Mouse (Mus musculus) heart, postnatal 25 days (tissue): ENCODE data around the gene Rnf207. TPM values are rescaled to one million over a fixed set of nuclear protein-coding genes. Genes with fewer than 3 reads are reported as not detected.

Experiments
- DNase-seq: peaks from one replicate; pipeline ENCODE4 v3.0.0; 2022; ENCODE audit warnings: low spot score
- intact Hi-C: fragments of 180-260 bp; cut with DNase I; formaldehyde crosslinking; loops from one replicate; pipeline ENCODE4 v1.15.1; 2025
- total RNA-seq, 2 experiments: library from RNA; stranded (reverse); gene quantifications; 2 replicates each; pipeline ENCODE4 v1.2.3; 2021

The Rnf207 gene
- total RNA-seq, 2 experiments from 2014 or later, result 69.6 to 73.3 TPM

DNA sequence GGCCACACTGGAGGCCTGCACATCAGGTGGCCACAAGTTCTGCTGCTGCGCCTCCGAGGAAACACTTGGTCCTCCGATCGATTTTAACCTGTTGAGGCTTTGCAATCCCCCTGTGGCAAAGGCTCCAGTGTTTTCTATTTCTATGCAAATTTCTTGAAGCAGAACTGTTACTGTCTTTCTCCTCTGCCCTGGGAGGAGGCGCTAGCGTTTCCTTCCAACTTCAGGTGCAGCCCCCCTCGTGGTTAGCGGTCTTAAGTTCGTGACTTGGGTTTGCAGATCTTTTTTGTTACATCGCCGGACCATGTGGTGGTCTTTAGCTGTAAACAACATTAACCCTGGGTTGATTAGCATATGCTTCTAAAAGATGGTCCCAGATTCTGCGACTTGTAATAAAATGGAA, 14.8 kb upstream of the Rnf207 start:
- DNase-seq, result no peak
- intact Hi-C loops, result loop anchor here (2.0 to 5.0 kb wide), 2 partner anchors 101 to 159 kb away; no protein-coding TSS in a partner anchor

DNA sequence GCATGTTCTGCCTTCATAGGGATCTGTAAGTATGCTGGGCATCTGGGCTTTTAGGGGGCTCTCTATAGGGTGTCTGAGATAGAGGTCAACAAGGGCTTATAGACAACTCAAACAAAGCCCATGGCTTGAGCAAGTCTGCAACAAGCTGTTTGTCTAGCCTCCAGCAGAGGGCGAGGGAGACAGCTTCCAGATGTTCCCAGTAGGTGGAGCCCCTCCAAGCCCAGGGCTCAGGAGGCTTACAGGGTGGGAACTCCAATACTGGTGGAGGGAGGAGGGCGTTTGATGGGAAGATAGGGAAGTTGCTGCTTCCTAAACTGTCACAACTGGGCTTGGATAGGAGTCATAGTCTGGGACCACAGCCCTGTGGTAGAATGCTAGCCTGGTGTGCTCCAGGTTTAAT, 14.2 kb upstream of the Rnf207 start:
- DNase-seq, result peak; percentile 33

DNA sequence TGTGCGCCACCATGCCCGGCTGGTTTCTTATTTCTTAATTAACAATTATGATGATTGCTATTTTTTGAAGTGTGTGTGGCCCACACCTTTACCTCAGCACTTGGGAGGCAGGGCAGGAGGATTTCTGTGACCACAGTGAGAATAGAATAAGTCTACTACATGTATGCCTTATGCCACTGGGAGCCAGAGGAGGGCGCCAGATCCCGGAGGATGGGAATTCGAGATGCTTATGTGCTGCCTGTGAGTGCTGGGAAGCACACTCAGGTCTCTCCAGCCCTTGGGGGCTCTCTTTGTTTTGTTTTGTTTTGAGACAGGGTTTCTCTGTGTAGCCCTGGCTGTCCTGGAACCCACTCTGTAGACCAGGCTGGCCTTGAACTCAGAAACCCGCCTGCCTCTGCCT, 9.9 kb upstream of the Rnf207 start:
- intact Hi-C loops, result no loop called here
- DNase-seq, result no peak

More for the DNA sequence above, 14.2 kb upstream of the Rnf207 start:
- intact Hi-C loops, result loop anchor here (2.0 to 5.0 kb wide), 2 partner anchors 102 to 159 kb away; no protein-coding TSS in a partner anchor

DNA sequence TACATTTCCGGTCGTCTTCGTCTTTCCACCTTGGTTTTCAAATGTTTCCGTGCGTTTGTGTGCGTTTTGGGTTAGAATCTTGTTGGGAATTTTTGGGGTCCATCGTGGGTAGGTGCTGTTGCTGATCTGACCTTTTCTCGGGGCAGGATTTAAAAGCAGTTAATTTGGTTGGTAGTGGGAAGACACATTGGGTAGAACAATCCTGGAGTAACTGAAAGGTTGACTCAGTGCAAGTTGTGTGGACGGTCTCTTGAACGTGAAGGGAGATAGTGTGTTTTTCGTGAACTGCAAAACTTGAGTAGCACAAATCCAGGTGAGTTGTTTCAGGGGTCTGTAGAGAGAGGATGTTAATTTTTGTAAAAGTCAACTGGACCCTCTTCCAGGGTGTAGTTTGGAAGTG, 7.8 kb upstream of the Rnf207 start:
- DNase-seq, result no peak
- intact Hi-C loops, result no loop called here

DNA sequence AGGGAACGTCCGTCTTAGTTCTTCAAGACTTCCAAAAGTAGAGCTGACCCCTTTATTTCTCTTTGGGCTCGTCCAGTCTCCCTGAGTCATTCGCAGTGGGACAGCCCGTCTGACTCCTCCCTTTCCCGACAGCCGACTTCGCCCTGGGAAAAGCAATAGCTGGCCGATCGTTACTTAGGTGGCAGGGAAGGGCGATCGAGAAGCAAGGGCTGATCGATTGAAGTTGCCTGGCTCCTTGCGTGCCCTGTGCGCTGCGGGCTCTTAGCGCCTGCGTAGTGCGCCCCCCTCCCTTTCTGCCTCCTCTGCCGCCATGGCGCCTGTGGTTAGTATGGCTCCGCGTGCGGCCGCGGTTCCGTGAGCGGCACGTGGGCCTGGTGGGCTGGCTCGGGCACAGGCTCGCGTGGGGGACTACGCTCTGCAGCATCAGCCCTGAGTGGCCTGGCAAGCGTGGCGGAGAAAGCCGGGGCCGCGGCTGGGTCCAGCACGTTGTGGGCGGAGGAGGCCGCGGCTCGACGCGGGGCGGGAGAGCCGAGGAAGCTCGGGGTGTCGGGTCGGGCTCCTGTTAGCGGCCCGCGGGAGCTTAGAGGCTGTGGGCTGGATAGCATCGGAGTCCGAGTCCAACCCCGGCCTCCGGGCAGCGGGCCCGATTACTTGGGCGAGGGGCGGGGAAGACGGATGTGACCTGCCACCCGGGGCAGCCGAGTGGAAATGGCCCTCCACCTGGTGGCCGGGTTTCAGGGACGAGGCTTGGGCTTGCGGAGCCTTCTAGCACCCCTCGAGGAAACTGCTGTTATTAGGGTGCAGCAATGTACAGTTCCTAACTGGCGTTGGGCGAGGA, 7.0 kb upstream of the Rnf207 start, which contains the start of gene Rpl22:
TSS of gene Rpl22 (plus strand) at position 169 of the 838 bp plus-strand sequence.
- peak; percentile 90 for DNase-seq
- intact Hi-C loops, result loop anchor here (2.0 kb wide), 1 partner anchor 29 kb away; the partner anchor contains the start of gene Icmt

DNA sequence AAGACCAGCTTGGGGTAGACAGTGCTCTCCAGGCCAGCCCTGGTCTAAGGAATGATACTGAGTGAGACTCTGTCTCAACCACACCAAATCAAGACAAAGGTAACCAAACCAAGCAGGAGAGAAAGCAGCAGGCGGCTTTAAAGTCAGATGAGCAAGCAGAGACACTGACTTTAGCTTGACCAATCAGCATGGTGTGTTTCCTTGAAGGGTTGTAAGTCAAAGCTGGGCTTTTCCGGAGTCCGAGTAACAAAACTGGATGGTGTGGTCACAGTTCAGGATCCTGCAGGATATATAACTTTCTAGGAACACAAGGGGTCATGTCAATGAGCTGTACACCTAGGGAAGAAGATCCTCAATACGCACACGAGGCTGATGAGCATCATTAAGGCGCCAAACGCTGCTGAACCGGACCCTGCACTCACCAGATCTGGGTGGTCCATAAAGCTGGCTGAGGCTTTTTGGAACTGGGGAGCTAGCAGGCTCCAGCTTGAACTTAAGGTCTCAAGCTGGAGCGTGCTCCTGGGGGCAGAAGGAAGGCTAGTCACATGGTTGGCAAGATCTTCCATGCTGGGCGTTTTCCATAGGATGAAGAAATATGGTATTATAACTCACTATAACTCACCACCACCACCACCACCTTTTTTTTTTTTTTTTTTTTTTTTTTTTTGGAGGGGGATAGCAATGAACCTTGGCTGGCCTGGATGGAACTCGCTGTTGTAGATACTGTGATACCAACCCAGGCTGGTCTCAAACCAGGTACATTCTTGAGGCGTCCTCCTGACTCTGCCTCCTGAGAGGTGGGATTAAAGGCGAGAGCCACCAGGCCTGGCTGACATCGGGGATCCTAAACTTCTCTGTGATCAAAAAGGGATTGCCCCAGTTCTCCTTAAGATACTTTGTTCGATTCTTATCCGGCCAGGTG, 6.1 kb upstream of the Rnf207 start:
- DNase-seq, result no peak
- intact Hi-C loops, result loop anchor here (2.0 kb wide), 1 partner anchor 28 kb away; the partner anchor contains the start of gene Icmt

DNA sequence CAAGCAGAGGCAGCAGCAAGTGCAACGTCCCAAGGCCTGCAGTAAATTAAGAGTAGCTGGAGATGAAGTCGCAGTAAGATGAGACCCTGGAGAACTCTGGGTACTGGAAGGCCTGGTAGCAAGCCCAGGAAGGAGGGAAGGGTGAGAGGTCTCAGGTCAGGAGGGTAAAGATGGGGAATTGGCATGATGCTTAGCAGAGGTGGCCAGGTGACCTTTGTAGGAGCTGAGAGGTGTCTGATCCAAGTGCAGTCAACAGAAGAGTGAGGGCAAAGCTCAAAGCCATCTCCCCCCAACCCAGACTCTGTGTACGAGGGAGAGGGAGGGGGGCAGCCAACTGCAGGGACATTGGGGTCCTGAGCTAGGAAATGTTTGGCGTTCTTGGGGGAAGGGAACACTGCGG, 2.7 kb upstream of the Rnf207 start:
- DNase-seq, result no peak
- intact Hi-C loops, result no loop called here

DNA sequence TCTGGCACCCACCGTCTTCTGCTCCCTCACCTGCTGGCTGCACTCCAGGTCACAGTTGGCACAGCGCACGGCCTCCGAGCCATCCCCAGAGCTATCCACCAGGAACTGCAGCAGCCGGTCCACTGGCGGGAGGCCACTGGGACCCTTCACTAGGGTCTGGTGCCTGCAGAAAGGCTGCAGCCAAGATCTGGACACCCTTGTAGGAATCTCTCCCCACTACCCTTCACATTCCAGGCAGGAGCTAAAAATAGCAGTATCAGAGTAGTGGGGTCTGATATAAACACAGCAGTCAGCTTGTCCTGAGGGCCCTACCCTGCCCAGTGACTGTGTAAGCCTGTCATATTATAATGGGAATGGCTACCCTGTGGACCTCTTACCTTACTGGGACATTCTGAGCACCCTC, 1.2 kb downstream of the Rnf207 start:
- no peak for DNase-seq
- intact Hi-C loops, result no loop called here

DNA sequence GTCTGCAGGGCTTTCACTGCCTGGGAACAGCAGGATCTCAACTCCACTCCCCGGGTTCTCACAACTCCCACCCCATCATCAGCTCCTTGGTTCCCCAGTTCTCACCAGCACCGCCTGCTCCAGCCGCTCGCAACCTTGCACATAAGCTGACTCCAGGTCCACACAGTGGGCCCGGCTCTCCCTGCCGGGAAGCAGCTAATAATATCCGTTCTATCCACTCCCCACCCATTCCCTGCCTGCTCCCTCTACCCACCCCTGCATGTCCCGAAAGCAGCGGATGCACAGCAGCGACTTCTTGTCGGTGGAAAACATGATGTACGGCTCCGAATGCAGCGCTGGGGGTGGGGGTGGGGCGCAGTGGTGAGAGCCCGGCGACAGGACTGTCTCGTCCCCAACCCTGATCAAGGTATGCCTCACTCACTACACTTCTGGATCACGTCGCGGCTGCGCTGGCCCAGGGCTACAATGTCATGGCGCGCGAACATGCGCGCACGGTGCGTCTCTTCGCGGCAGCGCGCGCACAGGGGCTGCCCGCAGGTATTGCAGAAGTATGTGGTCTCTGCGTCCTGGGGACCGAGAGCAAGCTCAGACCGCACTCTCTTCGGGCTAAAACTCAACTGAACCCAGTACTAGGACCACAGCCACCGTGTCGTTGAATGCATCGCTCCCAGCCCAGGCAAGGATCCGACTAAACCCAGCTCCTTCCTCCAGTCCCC, 3.1 kb downstream of the Rnf207 start:
- intact Hi-C loops, result no loop called here
- no peak for DNase-seq

DNA sequence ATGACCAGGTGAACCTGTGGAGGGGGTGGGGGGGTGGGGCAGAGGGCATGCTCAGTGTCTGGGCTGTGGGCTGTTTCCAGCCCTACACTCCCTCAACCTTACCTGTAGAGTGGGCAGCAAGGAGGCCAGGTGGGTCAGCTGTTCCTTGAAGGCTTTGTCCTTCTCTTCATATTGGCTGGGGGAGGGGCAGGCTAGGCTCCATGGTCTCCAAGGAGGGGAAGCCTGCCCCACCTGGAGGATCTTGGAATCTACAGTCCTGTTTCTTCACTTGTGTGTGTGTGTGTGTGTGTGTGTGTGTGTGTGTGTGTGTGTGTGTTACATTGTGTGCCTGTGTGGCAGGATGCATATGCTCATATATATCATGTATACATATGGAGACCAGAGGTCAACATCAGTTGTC, 4.9 kb downstream of the Rnf207 start:
- intact Hi-C loops, result no loop called here
- DNase-seq, result no peak

DNA sequence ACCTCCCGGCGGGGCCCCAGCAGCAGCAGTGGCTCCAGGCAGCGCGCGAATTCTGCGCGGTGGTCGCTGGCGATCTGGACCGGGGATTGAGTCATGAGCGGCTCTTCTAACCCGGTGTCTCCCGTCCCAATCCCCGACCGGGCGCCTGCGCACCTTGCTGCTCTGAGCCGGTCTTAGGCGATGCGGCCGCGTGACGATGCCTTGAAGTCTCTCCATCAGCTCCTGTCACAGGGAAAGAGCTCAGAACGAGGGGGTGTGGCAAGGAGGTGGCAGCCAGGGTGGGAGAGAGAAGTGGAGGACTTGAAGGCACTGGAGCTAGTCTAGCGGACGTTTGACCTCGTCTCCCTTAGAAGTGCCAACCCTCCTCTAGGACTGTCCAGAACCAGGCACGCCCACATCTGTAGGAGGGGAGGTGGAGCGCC, 5.6 kb downstream of the Rnf207 start:
- intact Hi-C loops, result no loop called here
- DNase-seq, result no peak

DNA sequence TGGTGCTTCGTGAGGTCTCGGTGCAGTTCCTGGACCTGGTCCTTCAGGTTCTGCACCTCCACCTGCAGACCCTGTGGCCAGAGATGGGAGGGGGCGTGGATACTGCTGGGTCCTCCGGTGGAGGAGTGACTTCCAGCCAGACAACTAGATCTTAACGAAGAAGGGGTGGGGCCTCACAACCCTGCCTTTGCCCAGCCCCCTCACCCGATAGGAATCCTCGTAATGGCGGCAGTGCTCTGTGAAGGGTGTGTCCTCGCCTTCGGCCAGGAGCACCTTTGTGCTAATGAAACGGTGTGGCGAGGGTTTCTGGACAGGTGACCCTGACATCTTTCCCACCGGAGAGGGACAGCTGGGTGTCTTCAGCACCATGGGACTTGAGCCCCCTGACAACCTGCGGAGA, 6.6 kb downstream of the Rnf207 start:
- intact Hi-C loops, result no loop called here
- DNase-seq, result no peak

DNA sequence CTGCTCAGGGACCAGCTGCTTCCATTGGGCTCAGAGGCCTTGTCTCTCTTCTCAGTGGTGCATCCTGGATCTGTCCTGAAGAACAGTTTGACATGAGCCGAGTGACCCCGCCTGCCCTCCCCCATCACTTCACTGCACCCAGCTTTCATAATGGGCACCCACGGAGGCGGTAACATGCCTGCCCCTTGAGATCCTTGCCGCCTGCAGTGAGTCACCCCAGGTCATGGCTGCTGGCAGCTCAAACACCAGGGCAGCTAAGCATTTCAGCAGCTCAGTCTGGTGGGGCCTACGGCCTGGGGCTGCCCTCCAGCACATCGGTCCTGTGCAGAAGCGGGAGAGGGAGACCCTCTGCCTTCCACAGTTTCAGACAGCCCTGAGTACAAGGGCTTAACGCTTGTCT, 11.3 kb downstream of the Rnf207 start:
- intact Hi-C loops, result no loop called here

DNA sequence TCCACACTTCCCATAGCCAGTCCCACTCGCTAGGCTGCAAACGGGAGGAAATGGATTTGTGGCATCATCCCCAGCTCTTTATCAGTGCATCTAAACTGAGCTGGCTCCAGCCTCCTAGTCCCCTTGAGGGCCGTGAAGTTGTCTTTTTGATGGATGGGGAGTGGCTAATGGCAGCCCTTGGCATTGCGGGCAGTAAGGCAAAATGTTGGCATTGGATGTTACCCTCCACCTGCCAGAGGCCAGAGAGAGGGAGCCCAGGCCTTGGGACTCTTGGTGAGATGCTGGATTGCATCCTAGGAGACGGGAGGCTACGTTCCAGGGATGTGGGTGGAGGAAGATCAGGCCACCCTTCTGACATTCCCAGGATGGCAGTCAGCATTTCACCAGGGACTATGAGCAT, 12.8 kb downstream of the Rnf207 start:
- intact Hi-C loops, result no loop called here

More for the DNA sequence above, 11.3 kb downstream of the Rnf207 start:
- no peak for DNase-seq

DNA sequence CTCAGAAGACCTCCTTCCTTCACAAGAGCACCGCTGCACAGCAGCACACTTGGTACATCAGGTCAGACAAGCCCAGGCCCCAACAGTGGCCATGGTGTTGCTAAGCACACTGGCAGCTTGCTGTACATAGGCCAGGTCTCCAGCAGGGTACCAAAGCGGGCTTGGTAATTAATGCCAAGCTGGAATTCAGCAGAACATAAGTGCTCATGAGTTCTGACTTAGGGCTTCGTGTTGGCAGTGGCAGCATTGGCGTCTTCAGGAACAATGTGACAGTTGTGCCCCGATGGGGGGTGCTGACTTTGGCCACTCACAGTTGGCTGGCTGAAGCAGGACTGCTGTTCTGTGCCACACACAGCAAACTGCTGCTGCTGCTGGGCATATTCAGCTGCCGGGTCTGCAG, 14.1 kb downstream of the Rnf207 start:
- intact Hi-C loops, result no loop called here
- no peak for DNase-seq

More for the DNA sequence above, 12.8 kb downstream of the Rnf207 start:
- no peak for DNase-seq

DNA sequence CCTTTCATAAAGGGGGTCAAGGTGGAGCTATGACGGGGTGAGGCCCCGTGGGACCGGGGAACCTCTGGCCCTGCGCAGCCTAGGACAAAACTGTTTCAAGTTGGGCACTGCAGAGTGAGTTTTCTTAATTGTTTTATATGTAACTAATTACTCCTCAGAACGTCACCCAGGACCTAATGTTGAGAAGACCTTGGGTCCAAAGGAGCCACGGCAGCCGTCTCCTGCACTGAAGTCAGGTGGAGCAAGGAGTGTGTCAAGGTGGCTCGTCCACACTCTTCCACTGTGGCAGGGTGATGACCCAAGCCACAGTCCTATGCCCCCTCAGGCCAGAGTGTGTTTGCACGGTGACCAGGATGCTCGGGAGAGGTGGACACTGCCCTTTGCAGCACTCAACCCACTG, 15.6 kb downstream of the Rnf207 start:
- intact Hi-C loops, result no loop called here
- DNase-seq, result no peak

DNA sequence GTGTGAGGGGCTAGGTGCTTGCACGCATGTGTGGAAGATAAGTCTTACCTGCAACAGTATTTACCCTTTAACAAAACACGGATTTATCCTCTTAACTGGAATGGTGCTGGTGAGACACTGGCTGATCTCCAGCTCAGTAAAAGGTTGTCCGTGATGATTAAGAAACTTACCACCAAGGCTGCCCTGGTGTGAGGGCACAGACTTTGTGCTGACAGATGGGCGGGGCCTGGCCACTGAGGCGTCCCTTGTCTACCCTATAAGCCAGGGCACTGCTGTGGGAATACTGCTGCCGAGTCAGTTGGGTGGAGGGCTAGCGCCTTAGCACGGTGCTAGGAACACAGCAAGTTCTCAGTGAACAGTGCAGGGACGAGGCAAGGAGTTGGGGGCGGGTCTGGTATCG, 16.8 kb downstream of the Rnf207 start:
- DNase-seq, result no peak
- intact Hi-C loops, result no loop called here

DNA sequence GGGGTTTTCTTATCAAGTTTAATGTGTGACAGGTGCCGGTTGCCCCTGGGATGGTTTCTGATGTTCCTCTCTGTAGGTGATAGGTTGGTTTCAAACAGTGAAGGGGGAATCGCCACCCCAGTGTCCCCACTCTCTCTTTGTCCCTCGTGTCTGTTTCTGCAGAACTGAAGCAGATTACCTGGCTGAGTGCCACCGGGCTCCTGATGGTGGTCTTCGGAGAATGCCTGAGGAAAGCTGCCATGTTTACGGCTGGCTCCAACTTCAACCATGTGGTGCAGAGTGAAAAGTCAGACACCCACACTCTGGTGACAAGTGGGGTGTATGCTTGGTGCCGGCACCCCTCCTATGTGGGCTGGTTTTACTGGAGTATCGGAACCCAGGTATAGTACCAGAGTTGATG, 18.4 kb downstream of the Rnf207 start:
- no peak for DNase-seq
- intact Hi-C loops, result no loop called here

DNA sequence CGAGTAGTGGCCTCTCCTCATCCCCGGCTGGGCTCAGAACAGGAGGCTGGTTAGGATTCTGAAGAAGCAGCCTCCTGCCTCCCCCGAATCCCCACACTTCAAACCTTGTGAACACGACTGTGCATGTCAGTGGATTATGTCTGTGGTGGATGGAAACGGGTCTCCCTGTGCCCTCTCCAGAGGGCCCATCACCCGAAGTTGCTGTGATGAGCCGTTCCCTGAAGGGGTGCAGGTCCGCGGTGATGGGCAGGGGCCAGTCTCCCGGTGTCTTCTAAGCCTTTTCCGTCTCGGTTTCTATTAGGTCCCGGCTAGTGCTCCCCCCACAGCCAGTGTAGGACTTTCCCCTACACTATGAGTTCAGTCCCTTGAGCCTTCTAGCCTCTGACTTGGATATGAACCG, 20.0 kb downstream of the Rnf207 start:
- DNase-seq, result no peak
- intact Hi-C loops, result no loop called here
